Mouse (Mus musculus) heart, embryonic 13.5 days (tissue): ENCODE data around the gene Desi2. TPM values are rescaled to one million over a fixed set of nuclear protein-coding genes. Genes with fewer than 3 reads are reported as not detected.

ENCODE experiments used
- polyA plus RNA-seq: library from polyadenylated mRNA; unstranded; fragments of >200 nt; fragmentation: Nextera tagmentation; extraction: Ambion mirVana; gene quantifications from 2 replicates; pipeline ENCODE4 v1.2.1, GENCODE M21; 2015

The Desi2 gene
- polyA plus RNA-seq, 1 experiment from 2014 or later = 19.5 TPM

Other genes starting within 250 kb of the Desi2 start
- 0.12 and 0.22 TPM in 2 replicates for gene Catspere2, start 204.0 kb upstream of the Desi2 start, polyA plus RNA-seq
- gene Cox20, start 131.7 kb downstream of the Desi2 start, polyA plus RNA-seq = 197 and 213 TPM in 2 replicates
- 196 and 202 TPM in 2 replicates for gene Hnrnpu, start 150.4 kb downstream of the Desi2 start, polyA plus RNA-seq
- gene Efcab2, start 218.7 kb downstream of the Desi2 start, polyA plus RNA-seq = 12.1 and 12.3 TPM in 2 replicates